Mouse (Mus musculus): Measurements from ENCODE around the gene Olfr1076.

DNA sequence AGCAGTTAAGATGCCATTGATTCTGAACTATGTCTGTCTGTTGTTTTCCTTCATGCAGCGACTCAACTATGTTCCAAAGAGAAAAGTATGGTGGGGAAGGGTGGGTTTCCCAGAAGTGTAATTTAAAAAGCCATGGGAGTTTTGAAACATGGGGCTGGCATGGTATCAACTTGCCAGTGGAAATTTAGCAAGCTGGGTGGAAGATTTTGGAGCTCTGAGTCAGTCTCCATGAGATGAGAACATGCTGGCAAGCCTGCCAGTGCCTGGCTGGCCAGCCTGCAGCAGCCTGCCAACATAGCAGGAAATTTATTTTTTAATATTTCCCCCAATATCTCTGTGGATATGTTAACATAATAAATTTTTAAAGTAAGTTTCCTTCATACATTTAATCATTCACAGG is 22.7 kb downstream of the Olfr1076 start:
- no peak for TF ChIP-seq POLR2A (IDR thresholded peaks at IDR 0.05; ENCODE audit: extremely low read depth, insufficient read depth, low read length)
- TF ChIP-seq CTCF (IDR thresholded peaks at IDR 0.05; ENCODE audit: low read depth, low read length) = no peak
